Mouse (Mus musculus) forebrain, embryonic 16.5 days (tissue): ENCODE data around the gene Rxfp1. TPM values are rescaled to one million over a fixed set of nuclear protein-coding genes. Genes with fewer than 3 reads are reported as not detected.
"Not testable (repeated sequence)": the region's sequence is repeated elsewhere in the genome, so short reads cannot be mapped to it uniquely, and the experiment has no call there.

ENCODE experiments used
- ATAC-seq: fragments of 200-750 bp; cut with Nextera tagmentation; 2 replicates; pipeline ENCODE4 v1.8.0; 2017; ENCODE audit warnings: mild to moderate bottlenecking, moderate library complexity
- H3K27ac ChIP-seq: fragments of 300-500 bp; sonication (generic); 2 replicates; pipeline ENCODE4 v1.5.1; 2014; ENCODE audit warnings: low read length, control low read depth
- H3K27me3 ChIP-seq: fragments of 300-500 bp; sonication (generic); replicated peaks from 2 replicates; pipeline ENCODE4 v1.6.1; 2014; ENCODE audit warnings: low read length; ENCODE audit not compliant: control insufficient read depth, insufficient read depth
- H3K36me3 ChIP-seq: fragments of 300-500 bp; sonication (generic); 2 replicates; pipeline ENCODE4 v1.6.1; 2014; ENCODE audit not compliant: control insufficient read depth, insufficient read depth
- H3K4me1 ChIP-seq: fragments of 300-500 bp; sonication (generic); replicated peaks from 2 replicates; pipeline ENCODE4 v1.6.1; 2014; ENCODE audit warnings: low read length; ENCODE audit not compliant: control insufficient read depth, insufficient read depth
- H3K4me2 ChIP-seq: fragments of 300-500 bp; sonication (generic); 2 replicates; pipeline ENCODE4 v1.6.1; 2014; ENCODE audit warnings: mild to moderate bottlenecking, low read length, control low read depth
- H3K4me3 ChIP-seq: fragments of 300-500 bp; sonication (generic); replicated peaks from 2 replicates; pipeline ENCODE4 v1.5.1; 2014; ENCODE audit warnings: mild to moderate bottlenecking, low read length, control low read depth
- H3K9ac ChIP-seq: fragments of 300-500 bp; sonication (generic); replicated peaks from 2 replicates; pipeline ENCODE4 v1.6.1; 2014; ENCODE audit warnings: low read depth, low read length, control low read depth
- H3K9me3 ChIP-seq: fragments of 300-500 bp; sonication (generic); 2 replicates; pipeline ENCODE4 v1.6.1; 2016; ENCODE audit warnings: low read length; ENCODE audit not compliant: control insufficient read depth
- WGBS: fragments of 180-500 bp; shearing (Covaris S2); extraction: QIAGEN DNeasy Blood & Tissue Kit; methylation state at CpG from one replicate; pipeline ENCODE4 v1.1.7; 2014; 5-methylcytosine and 5-hydroxymethylcytosine counted together
- polyA plus RNA-seq: library from polyadenylated mRNA; unstranded; fragments of >200 nt; fragmentation: Nextera tagmentation; extraction: Ambion mirVana; gene quantifications from 2 replicates; pipeline ENCODE4 v1.2.1, GENCODE M21; 2015

The Rxfp1 gene
- polyA plus RNA-seq, 1 experiment from 2014 or later, result 0.41 TPM

DNA sequence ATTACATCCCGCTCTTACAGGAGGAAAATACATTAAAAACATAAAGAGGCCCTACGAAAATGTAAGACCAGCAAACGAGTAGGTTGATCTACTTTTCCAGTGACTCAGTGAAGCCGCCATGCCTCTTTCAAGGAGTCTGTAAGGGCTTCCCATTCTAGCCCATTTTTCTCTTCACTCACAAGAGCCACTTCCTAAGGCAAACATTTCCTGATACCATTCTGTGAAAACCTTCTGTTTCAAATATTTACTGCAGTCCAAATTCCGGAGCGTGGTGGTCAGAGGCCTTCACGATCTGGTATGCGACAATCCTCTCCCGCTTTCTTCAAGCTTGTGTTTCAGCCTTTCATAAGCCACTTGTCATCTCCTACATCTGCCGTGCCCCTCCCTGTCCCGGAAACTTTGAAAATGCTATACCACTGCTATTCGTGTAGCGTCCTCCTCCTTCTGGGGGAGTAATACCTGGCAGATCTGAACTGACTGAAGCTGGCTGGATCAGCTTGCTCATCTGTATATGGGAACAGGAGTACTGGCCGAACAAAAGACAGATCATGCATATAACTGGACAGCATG is 11.1 kb downstream of the Rxfp1 start:
- no peaks in the 10 kb centered on the region for H3K4me1 ChIP-seq
- H3K36me3 ChIP-seq, result no peaks in the 10 kb centered on the region
- no peak overlapping the region for H3K9ac ChIP-seq
- no peaks in the 10 kb centered on the region for H3K27me3 ChIP-seq
- no peaks in the 10 kb centered on the region for H3K9me3 ChIP-seq
- H3K4me2 ChIP-seq, result no peak overlapping the region
- no peak for ATAC-seq
- WGBS, result 89% methylated on average over 14 of the region's 14 CpGs
- H3K27ac ChIP-seq, result no peak overlapping the region
- no peak overlapping the region for H3K4me3 ChIP-seq

DNA sequence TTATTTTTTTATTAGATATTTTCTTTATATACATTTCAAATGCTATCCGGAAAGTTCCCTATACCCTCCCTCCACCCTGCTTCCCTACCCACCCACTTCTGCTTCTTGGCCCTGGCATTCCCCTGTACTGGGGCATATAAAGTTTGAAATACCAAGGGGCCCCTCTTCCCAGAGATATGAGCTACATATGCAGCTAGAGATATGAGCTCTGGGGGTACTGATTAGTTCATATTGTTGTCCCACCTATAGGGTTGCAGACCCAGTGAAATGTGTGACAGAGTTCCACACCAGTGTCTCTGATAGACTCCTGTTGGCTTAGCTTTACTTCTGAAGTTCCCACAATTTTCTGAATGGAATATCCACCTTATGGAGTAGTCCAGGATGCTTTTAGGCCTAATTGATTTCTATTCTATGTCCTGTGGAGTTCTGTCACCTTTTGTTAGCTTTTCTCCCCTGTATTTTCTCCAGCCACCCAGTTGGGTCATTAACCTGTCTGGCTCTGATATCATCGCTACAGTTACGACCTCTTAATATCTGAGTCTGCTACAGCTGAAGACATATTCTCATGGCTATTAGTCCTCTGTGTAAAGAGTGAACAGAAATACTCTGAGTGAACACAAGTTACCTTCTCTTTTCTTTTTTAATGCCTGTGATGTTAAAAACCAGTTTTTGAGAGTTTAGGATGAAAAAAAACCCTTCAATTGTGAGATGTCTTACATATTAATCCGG is 16.8 kb downstream of the Rxfp1 start:
- Histone ChIP-seq H3K9me3 (no peaks in the 10 kb centered on the region), H3K27ac (no peak overlapping the region), H3K4me3 (no peak overlapping the region), H3K9ac (no peak overlapping the region), H3K36me3 (no peaks in the 10 kb centered on the region), H3K4me1 (no peaks in the 10 kb centered on the region), H3K4me2 (no peak overlapping the region), H3K27me3 (no peaks in the 10 kb centered on the region)
- WGBS, result 85% methylated on average over 4 of the region's 4 CpGs
- ATAC-seq, result no peak

DNA sequence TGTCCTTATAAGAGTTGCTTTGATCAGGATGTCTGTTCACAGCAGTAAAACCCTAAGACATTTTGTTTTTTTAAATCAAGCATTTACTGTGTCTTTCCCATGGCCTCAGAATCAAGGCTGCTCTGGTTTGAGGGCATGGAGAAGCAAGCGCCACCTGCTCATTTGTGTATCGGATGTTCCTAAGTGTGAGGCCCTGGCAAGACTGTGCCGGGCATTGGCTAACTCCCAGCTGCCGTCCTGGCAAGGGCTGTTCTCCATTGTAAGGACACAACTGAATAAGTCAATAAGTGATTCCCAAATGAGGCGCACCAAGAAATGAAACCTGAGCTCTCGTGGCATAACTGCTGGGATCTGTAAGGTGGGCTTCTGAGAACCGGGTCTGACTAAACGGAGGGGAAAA is 31.2 kb downstream of the Rxfp1 start:
- no peak overlapping the region for H3K4me2 ChIP-seq
- H3K27ac ChIP-seq, result no peak overlapping the region
- 61% methylated on average over 8 of the region's 8 CpGs for WGBS
- no peaks in the 10 kb centered on the region for H3K36me3 ChIP-seq
- H3K9me3 ChIP-seq, result no peaks in the 10 kb centered on the region
- no peak for ATAC-seq
- H3K27me3 ChIP-seq, result no peaks in the 10 kb centered on the region
- H3K4me3 ChIP-seq, result no peak overlapping the region
- no peaks in the 10 kb centered on the region for H3K4me1 ChIP-seq
- no peak overlapping the region for H3K9ac ChIP-seq

GRCm38 (mm10) chr3:79703135-79703534 is 34.5 kb downstream of the Rxfp1 start:
- Histone ChIP-seq H3K27ac (no peak overlapping the region), H3K9me3 (no peaks in the 10 kb centered on the region), H3K36me3 (no peaks in the 10 kb centered on the region), H3K4me3 (no peak overlapping the region), H3K4me1 (no peaks in the 10 kb centered on the region), H3K27me3 (no peaks in the 10 kb centered on the region), H3K9ac (no peak overlapping the region), H3K4me2 (no peak overlapping the region)
- WGBS, result 68% methylated on average over 4 of the region's 4 CpGs
- no peak for ATAC-seq

DNA sequence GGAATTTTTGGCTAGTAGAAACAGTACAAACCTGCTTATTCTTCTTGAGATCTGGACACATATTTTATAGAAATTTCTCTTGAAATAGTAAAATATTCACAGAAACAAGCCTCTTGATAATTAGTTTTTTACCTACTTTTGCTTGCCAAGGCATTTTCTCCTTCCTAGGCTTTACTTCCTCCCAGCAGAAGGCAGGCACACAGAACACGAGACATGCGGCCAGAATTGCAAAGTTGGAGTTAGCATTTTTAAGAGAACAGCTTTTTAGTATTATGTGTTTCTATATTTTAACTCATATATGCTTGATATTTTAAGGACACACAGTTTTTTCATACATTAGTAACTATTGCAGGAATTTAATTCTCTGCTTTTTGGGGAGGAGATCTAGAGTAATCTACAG is 45.7 kb downstream of the Rxfp1 start:
- Histone ChIP-seq H3K4me3 (no peak overlapping the region), H3K27me3 (no peaks in the 10 kb centered on the region), H3K4me1 (no peaks in the 10 kb centered on the region), H3K36me3 (no peaks in the 10 kb centered on the region), H3K9me3 (no peaks in the 10 kb centered on the region), H3K9ac (no peak overlapping the region), H3K27ac (no peak overlapping the region), H3K4me2 (no peak overlapping the region)
- ATAC-seq, result no peak
- WGBS, result 83% methylated on average over 2 of the region's 2 CpGs

- Histone ChIP-seq H3K4me3 (no peak overlapping the region), H3K9ac (no peak overlapping the region), H3K27ac (no peak overlapping the region), H3K36me3 (no peaks in the 10 kb centered on the region), H3K27me3 (no peaks in the 10 kb centered on the region), H3K4me1 (no peaks in the 10 kb centered on the region), H3K9me3 (no peaks in the 10 kb centered on the region), H3K4me2 (no peak overlapping the region)
- ATAC-seq, result no peak
- 83% methylated on average over 9 of the region's 9 CpGs for WGBS
Observed at GRCm38 (mm10) chr3:79690111-79690651, 47.5 kb downstream of the Rxfp1 start.

- H3K4me1 ChIP-seq, H3K9ac ChIP-seq, H3K9me3 ChIP-seq, H3K27ac ChIP-seq, H3K36me3 ChIP-seq, H3K27me3 ChIP-seq, H3K4me2 ChIP-seq, H3K4me3 ChIP-seq, ATAC-seq: not testable (repeated sequence)
- 87% methylated on average over 4 of the region's 4 CpGs for WGBS
Observed at GRCm38 (mm10) chr3:79688101-79688500, 49.6 kb downstream of the Rxfp1 start.

DNA sequence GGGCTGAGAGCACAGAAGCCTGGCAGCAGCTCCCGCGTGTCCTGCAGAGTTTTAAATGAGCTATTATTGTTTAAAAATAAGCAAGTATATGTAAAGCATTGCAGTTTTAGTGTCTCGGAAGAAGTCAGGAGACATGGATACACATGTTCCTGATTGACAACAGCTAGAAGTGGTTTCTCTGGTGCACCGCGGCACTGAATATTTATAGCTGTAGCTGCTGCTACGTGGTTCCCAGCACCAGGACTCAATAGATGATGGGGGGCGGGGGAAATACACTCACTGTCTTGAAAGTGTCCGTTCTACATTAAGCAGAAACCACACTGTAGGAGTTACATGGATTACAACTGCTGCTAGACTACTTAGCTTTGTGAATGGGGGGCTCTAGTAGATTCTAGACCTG is 54.2 kb downstream of the Rxfp1 start:
- no peaks in the 10 kb centered on the region for H3K27me3 ChIP-seq
- no peak overlapping the region for H3K27ac ChIP-seq
- H3K9ac ChIP-seq, result no peak overlapping the region
- no peak overlapping the region for H3K4me2 ChIP-seq
- H3K4me3 ChIP-seq, result no peak overlapping the region
- H3K9me3 ChIP-seq, result no peaks in the 10 kb centered on the region
- WGBS, result 78% methylated on average over 8 of the region's 8 CpGs
- no peaks in the 10 kb centered on the region for H3K4me1 ChIP-seq
- ATAC-seq, result no peak
- H3K36me3 ChIP-seq, result no peaks in the 10 kb centered on the region

DNA sequence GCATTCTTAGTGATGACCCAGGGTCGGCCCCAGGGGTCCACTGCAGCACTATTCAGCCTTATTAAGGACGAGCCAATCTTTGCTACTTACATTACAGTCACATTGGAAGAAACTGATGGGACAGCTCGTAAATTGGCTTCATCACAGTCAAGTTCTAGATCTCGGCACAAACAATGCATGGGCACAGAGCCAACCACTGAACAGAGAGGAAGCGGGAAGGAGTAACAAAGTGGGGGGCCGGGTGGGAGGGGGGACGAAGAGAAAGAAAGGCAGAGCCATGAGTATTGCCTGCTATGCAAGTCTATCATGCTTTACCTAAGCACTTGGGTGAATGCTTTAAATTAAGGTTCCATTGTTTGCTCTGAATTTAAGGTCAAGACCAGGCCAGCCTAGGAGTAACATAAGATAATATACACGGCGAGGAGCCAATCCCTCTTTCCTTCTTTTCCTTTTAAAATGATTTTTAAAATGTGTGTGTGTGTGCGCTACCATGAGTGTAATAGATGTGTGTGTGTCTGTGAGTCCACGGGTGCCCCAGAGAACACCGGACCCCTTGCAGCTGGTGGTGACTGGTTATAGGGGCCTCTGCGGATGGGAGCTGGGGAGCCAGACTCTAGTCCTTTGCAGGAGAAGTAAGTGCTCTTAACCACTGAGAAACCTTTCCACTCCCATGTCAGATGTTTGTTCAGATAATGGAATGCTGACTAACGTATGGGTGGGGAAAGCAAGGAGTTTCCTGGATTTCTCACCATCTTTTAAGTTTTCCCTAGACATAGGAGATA is 55.1 kb downstream of the Rxfp1 start:
- ATAC-seq, result no peak

More for the DNA sequence above, 55.1 kb downstream of the Rxfp1 start:
- no peak overlapping the region for H3K4me3 ChIP-seq
- no peaks in the 10 kb centered on the region for H3K4me1 ChIP-seq
- no peak overlapping the region for H3K4me2 ChIP-seq
- no peaks in the 10 kb centered on the region for H3K27me3 ChIP-seq
- no peak overlapping the region for H3K9ac ChIP-seq
- H3K36me3 ChIP-seq, result no peaks in the 10 kb centered on the region
- no peak overlapping the region for H3K27ac ChIP-seq
- no peaks in the 10 kb centered on the region for H3K9me3 ChIP-seq
- 57% methylated on average over 14 of the region's 14 CpGs for WGBS
